Comparison of ENCODE assay signal across 9 mouse cellular contexts in genomic region chr19:4299574-4300270, GRCm38 (mm10). TPM values are rescaled to one million over a fixed set of nuclear protein-coding genes. Genes with fewer than 3 reads are reported as not detected.
DNase-seq lines count a peak whose midpoint lies in the region; ATAC-seq and TF ChIP-seq lines count a peak whose summit lies in the region.
"Had no signal": no experiment of that assay in that cellular context is flagged by ENCODE, and none has a peak within 500 bp of the region (broad histone marks: within the 10 kb centered on the region; RNA-seq: fewer than 3 reads in every experiment).

No protein-coding gene starts in this region.

- WGBS in embryonic facial prominence, embryonic 13.5 days, result 83% methylated on average over 6 of the region's 6 CpGs
- WGBS in embryonic facial prominence, embryonic 10.5 days, result 80% methylated on average over 6 of the region's 6 CpGs
- WGBS in midbrain, embryonic 13.5 days, result 91% methylated on average over 6 of the region's 6 CpGs
- 87% methylated on average over 6 of the region's 6 CpGs for WGBS in midbrain, embryonic 14.5 days
- WGBS in lung, embryonic 16.5 days, result 70% methylated on average over 6 of the region's 6 CpGs
- WGBS in forebrain, postnatal 0 days, result 82% methylated on average over 6 of the region's 6 CpGs

- DNase-seq in embryonic facial prominence, embryonic 10.5 days (ENCODE audit: low spot score), result no peak
- DNase-seq in midbrain, embryonic 14.5 days, result no peak
- peak; percentile 60 for DNase-seq in thymus, postnatal 14 days
- DNase-seq in urinary bladder, adult 18-20 months (ENCODE audit: low spot score in 2 of 2), result no peak
- DNase-seq in forebrain, postnatal 0 days, result no peak

- peaks cover 66% of the 10 kb centered on the region for H3K4me1 ChIP-seq in embryonic facial prominence, embryonic 13.5 days
- H3K4me1 ChIP-seq in embryonic facial prominence, embryonic 10.5 days, result peaks cover 62% of the 10 kb centered on the region
- peaks cover 49% of the 10 kb centered on the region for H3K4me1 ChIP-seq in midbrain, embryonic 13.5 days (replicated peaks)
- peaks cover 40% of the 10 kb centered on the region for H3K4me1 ChIP-seq in midbrain, embryonic 14.5 days (ENCODE audit: control insufficient read depth, insufficient read depth, low read length)
- H3K4me1 ChIP-seq in lung, embryonic 16.5 days (replicated peaks; ENCODE audit: control insufficient read depth, insufficient read depth, low read length), result peaks cover 47% of the 10 kb centered on the region
- peaks cover 31% of the 10 kb centered on the region for H3K4me1 ChIP-seq in forebrain, postnatal 0 days (ENCODE audit: insufficient read depth)

- no peak overlapping the region for H3K27ac ChIP-seq in embryonic facial prominence, embryonic 13.5 days
- H3K27ac ChIP-seq in embryonic facial prominence, embryonic 10.5 days (replicated peaks), result no peak overlapping the region; the same call in 1 of the 2 replicates
- no peak overlapping the region for H3K27ac ChIP-seq in midbrain, embryonic 13.5 days
- no peak overlapping the region for H3K27ac ChIP-seq in midbrain, embryonic 14.5 days (replicated peaks; ENCODE audit: low read depth, low read length)
- H3K27ac ChIP-seq in lung, embryonic 16.5 days (ENCODE audit: low read length), result peak overlapping the region; percentile 21; the same call in 1 of the 2 replicates
- no peak overlapping the region for H3K27ac ChIP-seq in forebrain, postnatal 0 days (ENCODE audit: low read depth, low read length)
- H3K27ac ChIP-seq: midbrain, embryonic 12.5 days had no signal

- no peaks in the 10 kb centered on the region for H3K27me3 ChIP-seq in embryonic facial prominence, embryonic 13.5 days
- no peaks in the 10 kb centered on the region for H3K27me3 ChIP-seq in embryonic facial prominence, embryonic 10.5 days (replicated peaks; ENCODE audit: low read depth, poor library complexity, severe bottlenecking)
- H3K27me3 ChIP-seq in midbrain, embryonic 13.5 days, result no peaks in the 10 kb centered on the region
- no peaks in the 10 kb centered on the region for H3K27me3 ChIP-seq in midbrain, embryonic 14.5 days (ENCODE audit: control insufficient read depth, insufficient read depth, low read length)
- H3K27me3 ChIP-seq in lung, embryonic 16.5 days (ENCODE audit: control insufficient read depth, insufficient read depth, low read depth, low read length), result no peaks in the 10 kb centered on the region
- H3K27me3 ChIP-seq in forebrain, postnatal 0 days (ENCODE audit: insufficient read depth, low read length), result no peaks in the 10 kb centered on the region
- H3K27me3 ChIP-seq: midbrain, embryonic 12.5 days had no signal

- no peak overlapping the region for H3K4me2 ChIP-seq in embryonic facial prominence, embryonic 13.5 days
- no peak overlapping the region for H3K4me2 ChIP-seq in midbrain, embryonic 13.5 days (replicated peaks)
- no peak overlapping the region for H3K4me2 ChIP-seq in midbrain, embryonic 14.5 days (ENCODE audit: low read length)
- no peak overlapping the region for H3K4me2 ChIP-seq in lung, embryonic 16.5 days (ENCODE audit: low read depth, low read length)
- no peak overlapping the region for H3K4me2 ChIP-seq in forebrain, postnatal 0 days (ENCODE audit: low read depth)
- H3K4me2 ChIP-seq: midbrain, embryonic 12.5 days had no signal

- H3K9me3 ChIP-seq in embryonic facial prominence, embryonic 13.5 days, result no peaks in the 10 kb centered on the region
- no peaks in the 10 kb centered on the region for H3K9me3 ChIP-seq in embryonic facial prominence, embryonic 10.5 days
- H3K9me3 ChIP-seq in midbrain, embryonic 13.5 days, result no peaks in the 10 kb centered on the region
- no peaks in the 10 kb centered on the region for H3K9me3 ChIP-seq in midbrain, embryonic 14.5 days (ENCODE audit: control insufficient read depth, low read length)
- H3K9me3 ChIP-seq in lung, embryonic 16.5 days (ENCODE audit: control insufficient read depth, low read length), result no peaks in the 10 kb centered on the region
- no peaks in the 10 kb centered on the region for H3K9me3 ChIP-seq in forebrain, postnatal 0 days (ENCODE audit: low read length)
- H3K9me3 ChIP-seq: midbrain, embryonic 12.5 days had no signal

- no peak overlapping the region for H3K4me3 ChIP-seq in embryonic facial prominence, embryonic 13.5 days
- no peak overlapping the region for H3K4me3 ChIP-seq in embryonic facial prominence, embryonic 10.5 days
- H3K4me3 ChIP-seq in midbrain, embryonic 13.5 days (replicated peaks), result no peak overlapping the region
- no peak overlapping the region for H3K4me3 ChIP-seq in midbrain, embryonic 14.5 days (replicated peaks; ENCODE audit: low read depth, low read length)
- no peak overlapping the region for H3K4me3 ChIP-seq in lung, embryonic 16.5 days (ENCODE audit: low read length)
- no peak overlapping the region for H3K4me3 ChIP-seq in forebrain, postnatal 0 days (ENCODE audit: low read depth, low read length)
- H3K4me3 ChIP-seq: midbrain, embryonic 12.5 days had no signal

- TF ChIP-seq CTCF in forebrain, postnatal 0 days (IDR thresholded peaks at IDR 0.05; ENCODE audit: low read depth), result no peak

- H3K36me3 ChIP-seq in embryonic facial prominence, embryonic 13.5 days, result peaks cover 18% of the 10 kb centered on the region
- H3K36me3 ChIP-seq in embryonic facial prominence, embryonic 10.5 days (replicated peaks), result peaks cover 32% of the 10 kb centered on the region
- peaks cover under 1% of the 10 kb centered on the region; the same call in 1 of the 2 replicates for H3K36me3 ChIP-seq in midbrain, embryonic 13.5 days
- H3K36me3 ChIP-seq in midbrain, embryonic 14.5 days (ENCODE audit: control insufficient read depth, insufficient read depth, low read length), result no peaks in the 10 kb centered on the region
- no peaks in the 10 kb centered on the region for H3K36me3 ChIP-seq in lung, embryonic 16.5 days (ENCODE audit: control insufficient read depth, insufficient read depth, low read length)
- H3K36me3 ChIP-seq in forebrain, postnatal 0 days (ENCODE audit: insufficient read depth), result 0 out of 2 replicates have a peak, but pooled peaks cover under 1% of the 10 kb centered on the region
- H3K36me3 ChIP-seq: midbrain, embryonic 12.5 days had no signal

- ATAC-seq in embryonic facial prominence, embryonic 13.5 days (ENCODE audit: insufficient number of reproducible peaks, insufficient read depth, low FRiP score, low TSS enrichment, low read depth), result no peak
- no peak for ATAC-seq in midbrain, embryonic 13.5 days
- no peak for ATAC-seq in midbrain, embryonic 14.5 days (ENCODE audit: low FRiP score, low TSS enrichment)
- peak; percentile 32; the same call in 1 of the 2 replicates for ATAC-seq in lung, embryonic 16.5 days (ENCODE audit: low read depth)
- no peak for ATAC-seq in forebrain, postnatal 0 days

- 0 out of 2 replicates have a peak overlapping the region, but pooled peaks have one; percentile 27 for H3K9ac ChIP-seq in embryonic facial prominence, embryonic 13.5 days
- H3K9ac ChIP-seq in midbrain, embryonic 13.5 days (replicated peaks), result 0 out of 2 replicates have a peak overlapping the region, but pooled peaks have one; percentile 4
- no peak overlapping the region for H3K9ac ChIP-seq in midbrain, embryonic 14.5 days (replicated peaks; ENCODE audit: low read length)
- no peak overlapping the region for H3K9ac ChIP-seq in lung, embryonic 16.5 days (ENCODE audit: low read length)
- H3K9ac ChIP-seq in forebrain, postnatal 0 days, result no peak overlapping the region
- H3K9ac ChIP-seq: midbrain, embryonic 12.5 days had no signal

RNA-seq across cellular contexts. Expression of gene Grk2, which starts 6.3 kb away (rescaled TPM):
- 17.0 and 19.6 TPM in 2 replicates for polyA plus RNA-seq in embryonic facial prominence, embryonic 13.5 days (2015; fragmentation: Nextera tagmentation; extraction: Ambion mirVana)
- 12.5 and 14.8 TPM in 2 replicates for polyA plus RNA-seq in embryonic facial prominence, embryonic 10.5 days (2016; fragmentation: Nextera tagmentation; extraction: Ambion mirVana)
- polyA plus RNA-seq in midbrain, embryonic 13.5 days (2015; fragmentation: Nextera tagmentation; extraction: Ambion mirVana), result 18.0 and 20.9 TPM in 2 replicates
- polyA plus RNA-seq in midbrain, embryonic 14.5 days (2014; fragmentation: Nextera tagmentation; extraction: Ambion mirVana), result 29.0 and 30.0 TPM in 2 replicates
- polyA plus RNA-seq in lung, embryonic 16.5 days (2015; fragmentation: Nextera tagmentation; extraction: Ambion mirVana), result 13.7 and 15.0 TPM in 2 replicates
- total RNA-seq in forebrain, postnatal 0 days (2014; rRNA removed), result 129 and 136 TPM in 2 replicates
- polyA plus RNA-seq in forebrain, postnatal 0 days (2015; fragmentation: Nextera tagmentation; extraction: Ambion mirVana), result 23.6 and 24.6 TPM in 2 replicates

RNA-seq across cellular contexts. Expression of gene Ankrd13d, which starts 16.8 kb away (rescaled TPM):
- polyA plus RNA-seq in embryonic facial prominence, embryonic 13.5 days (2015; fragmentation: Nextera tagmentation; extraction: Ambion mirVana), result 12.6 and 13.5 TPM in 2 replicates
- 6.3 and 7.6 TPM in 2 replicates for polyA plus RNA-seq in embryonic facial prominence, embryonic 10.5 days (2016; fragmentation: Nextera tagmentation; extraction: Ambion mirVana)
- 23.4 and 27.8 TPM in 2 replicates for polyA plus RNA-seq in midbrain, embryonic 13.5 days (2015; fragmentation: Nextera tagmentation; extraction: Ambion mirVana)
- 34.5 and 39.3 TPM in 2 replicates for polyA plus RNA-seq in midbrain, embryonic 14.5 days (2014; fragmentation: Nextera tagmentation; extraction: Ambion mirVana)
- polyA plus RNA-seq in lung, embryonic 16.5 days (2015; fragmentation: Nextera tagmentation; extraction: Ambion mirVana), result 3.5 and 5.2 TPM in 2 replicates
- 76.6 and 87.3 TPM in 2 replicates for total RNA-seq in forebrain, postnatal 0 days (2014; rRNA removed)
- 48.7 and 55.2 TPM in 2 replicates for polyA plus RNA-seq in forebrain, postnatal 0 days (2015; fragmentation: Nextera tagmentation; extraction: Ambion mirVana)

RNA-seq across cellular contexts. Expression of gene Ssh3, which starts 30.7 kb away (rescaled TPM):
- polyA plus RNA-seq in embryonic facial prominence, embryonic 13.5 days (2015; fragmentation: Nextera tagmentation; extraction: Ambion mirVana), result 17.4 and 20.3 TPM in 2 replicates
- 4.2 and 4.5 TPM in 2 replicates for polyA plus RNA-seq in embryonic facial prominence, embryonic 10.5 days (2016; fragmentation: Nextera tagmentation; extraction: Ambion mirVana)
- polyA plus RNA-seq in midbrain, embryonic 13.5 days (2015; fragmentation: Nextera tagmentation; extraction: Ambion mirVana), result 6.0 and 8.7 TPM in 2 replicates
- 8.8 and 12.8 TPM in 2 replicates for polyA plus RNA-seq in midbrain, embryonic 14.5 days (2014; fragmentation: Nextera tagmentation; extraction: Ambion mirVana)
- 20.0 and 21.5 TPM in 2 replicates for polyA plus RNA-seq in lung, embryonic 16.5 days (2015; fragmentation: Nextera tagmentation; extraction: Ambion mirVana)
- 35.9 and 41.5 TPM in 2 replicates for total RNA-seq in forebrain, postnatal 0 days (2014; rRNA removed)
- polyA plus RNA-seq in forebrain, postnatal 0 days (2015; fragmentation: Nextera tagmentation; extraction: Ambion mirVana), result 6.4 and 9.1 TPM in 2 replicates

Comparison
In these comparisons a context has a peak if more than half of its experiments do, and no peak if none do; other contexts are left out.
1. H3K9ac ChIP-seq: peak in embryonic facial prominence, embryonic 13.5 days (single experiment) and midbrain, embryonic 13.5 days (single experiment); none in midbrain, embryonic 14.5 days (single experiment), lung, embryonic 16.5 days (single experiment) and forebrain, postnatal 0 days (single experiment).